Mouse (Mus musculus): ENCODE results near the gene Vmn1r1. TPM values are rescaled to one million over a fixed set of nuclear protein-coding genes. Genes with fewer than 3 reads are reported as not detected.

Vmn1r1 gene
- polyA plus RNA-seq, 1 experiment = not detected

DNA sequence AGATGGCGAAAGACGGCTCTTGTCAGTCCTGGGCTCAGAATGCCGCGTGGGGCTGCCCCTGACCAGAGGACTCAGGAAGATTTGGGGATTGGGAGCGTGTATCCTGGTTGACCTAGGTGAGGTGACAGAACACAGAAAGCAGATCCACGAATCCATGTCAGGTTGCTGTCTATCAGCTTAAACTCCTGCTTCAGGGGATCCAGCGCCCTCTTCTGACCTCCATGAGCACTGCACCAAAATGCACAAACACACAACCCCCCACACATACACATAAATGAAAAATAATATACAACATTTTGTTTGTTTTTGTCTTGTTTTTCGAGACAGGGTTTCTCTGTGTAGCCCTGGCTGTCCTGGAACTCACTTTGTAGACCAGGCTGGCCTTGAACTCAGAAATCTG, 26.1 kb downstream of the Vmn1r1 start:
- Histone ChIP-seq H3K27ac (ENCODE audit: insufficient read depth, low read depth, low read length) (no peak overlapping the region), H3K4me1 (ENCODE audit: control insufficient read depth, insufficient read depth, low read length) (no peaks in the 10 kb centered on the region), H3K4me3 (ENCODE audit: insufficient read depth, low read length) (no peak overlapping the region)
- TF ChIP-seq CTCF (IDR thresholded peaks at IDR 0.05; ENCODE audit: low read depth, low read length) = no peak
- no peak for TF ChIP-seq POLR2A (IDR thresholded peaks at IDR 0.05; ENCODE audit: borderline replicate concordance, low read depth, low read length)

DNA sequence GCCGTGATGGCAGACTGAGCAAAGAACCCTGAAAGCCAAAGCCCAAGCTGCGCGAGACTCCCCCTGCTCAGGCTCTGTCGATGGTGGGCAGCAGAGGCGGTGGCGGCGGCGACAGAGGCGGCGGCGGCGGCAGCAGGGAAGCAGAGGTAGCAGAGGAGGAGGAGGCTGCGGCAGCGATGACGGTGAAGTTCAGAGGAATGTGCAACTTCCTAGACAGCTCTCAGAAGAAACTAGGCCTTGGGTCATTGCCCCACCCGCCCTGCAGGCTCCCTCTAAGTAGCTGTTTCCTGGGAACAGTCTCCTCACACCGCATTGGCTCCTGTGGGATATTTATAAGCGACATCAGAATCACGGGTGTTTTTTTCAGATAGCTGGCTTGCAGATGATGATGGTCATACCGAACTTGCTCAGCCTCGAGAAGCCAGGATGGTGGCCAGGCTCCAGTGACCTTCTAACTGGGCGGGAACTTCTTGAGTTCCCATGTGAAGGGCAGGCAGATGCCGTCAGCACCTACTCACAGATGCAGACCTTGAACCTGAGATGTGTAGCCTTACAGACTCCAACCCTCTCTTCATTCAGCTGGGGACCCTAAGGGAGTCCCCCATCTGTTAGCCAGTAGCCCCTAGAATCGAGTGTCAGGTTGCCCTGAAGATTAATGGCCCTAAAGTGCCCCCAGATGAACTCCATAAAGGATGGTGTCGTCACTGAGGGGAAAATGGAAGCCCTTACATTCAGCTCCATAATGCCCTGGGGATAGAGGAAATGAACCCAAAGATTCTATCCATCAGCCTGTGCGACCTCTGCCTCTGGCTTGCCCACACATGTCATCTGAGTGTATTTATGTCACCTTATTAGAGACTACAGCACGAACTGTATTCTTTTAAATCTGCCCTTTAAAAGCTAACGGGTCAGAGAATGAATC, 26.8 kb downstream of the Vmn1r1 start:
- Histone ChIP-seq H3K4me1 (ENCODE audit: control insufficient read depth, insufficient read depth, low read length) (no peaks in the 10 kb centered on the region), H3K27ac (ENCODE audit: insufficient read depth, low read depth, low read length) (no peak overlapping the region), H3K4me3 (ENCODE audit: insufficient read depth, low read length) (no peak overlapping the region)
- TF ChIP-seq POLR2A (IDR thresholded peaks at IDR 0.05; ENCODE audit: borderline replicate concordance, low read depth, low read length) (no peak), CTCF (IDR thresholded peaks at IDR 0.05; ENCODE audit: low read depth, low read length) (no peak)

DNA sequence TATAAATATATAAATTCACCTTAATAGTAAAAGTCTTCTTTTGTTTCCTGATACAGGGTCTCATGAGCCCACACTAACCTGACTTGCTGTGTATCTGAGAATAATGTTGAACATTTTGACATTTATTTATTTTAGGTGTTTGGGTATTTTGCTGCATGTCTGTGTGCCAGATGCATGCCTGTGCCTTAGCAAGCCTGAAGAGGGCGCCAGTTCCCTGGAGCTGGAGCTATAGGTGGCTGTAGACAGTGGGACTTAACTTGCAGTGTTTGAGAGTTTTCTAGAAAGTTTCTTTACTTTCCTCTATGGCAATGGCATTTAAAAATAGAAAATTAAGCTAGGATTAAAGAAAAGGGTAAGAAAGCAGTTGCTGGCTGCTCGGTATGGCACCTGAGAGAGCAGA, 33.5 kb downstream of the Vmn1r1 start:
- TF ChIP-seq CTCF (IDR thresholded peaks at IDR 0.05; ENCODE audit: low read depth, low read length) (peak; percentile 69), POLR2A (IDR thresholded peaks at IDR 0.05; ENCODE audit: borderline replicate concordance, low read depth, low read length) (no peak)
- Histone ChIP-seq H3K4me3 (ENCODE audit: insufficient read depth, low read length) (no peak overlapping the region), H3K27ac (ENCODE audit: insufficient read depth, low read depth, low read length) (no peak overlapping the region), H3K4me1 (ENCODE audit: control insufficient read depth, insufficient read depth, low read length) (peaks cover 3% of the 10 kb centered on the region; the same call in 1 of the 2 replicates)

DNA sequence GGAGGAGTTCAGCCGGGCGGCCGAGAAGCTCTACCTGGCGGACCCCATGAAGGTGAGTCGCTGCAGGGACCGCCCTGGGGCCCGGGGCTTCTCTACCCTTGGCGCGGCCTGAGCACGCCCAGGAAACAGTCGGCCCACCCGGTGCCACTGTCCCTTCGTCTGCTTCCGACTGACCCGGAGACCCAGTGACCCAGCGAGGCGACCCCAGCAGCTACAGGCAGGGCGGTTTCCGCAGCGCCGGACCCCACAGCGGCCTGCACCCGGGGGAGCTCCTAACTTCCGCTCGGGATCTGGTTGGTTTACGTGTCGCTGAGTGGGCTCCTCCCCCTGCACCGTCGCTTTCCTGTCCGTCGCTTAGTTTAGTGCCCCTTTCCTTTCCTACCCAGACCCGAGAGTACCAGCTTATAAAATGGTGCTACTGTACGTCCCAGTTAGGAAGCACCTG, 39.3 kb downstream of the Vmn1r1 start:
- H3K4me1 ChIP-seq (ENCODE audit: control insufficient read depth, insufficient read depth, low read length) = peaks cover 4% of the 10 kb centered on the region; the same call in 1 of the 2 replicates
- peak overlapping the region; percentile 42 for H3K27ac ChIP-seq (ENCODE audit: insufficient read depth, low read depth, low read length)
- TF ChIP-seq POLR2A (IDR thresholded peaks at IDR 0.05; ENCODE audit: borderline replicate concordance, low read depth, low read length) (no peak), CTCF (IDR thresholded peaks at IDR 0.05; ENCODE audit: low read depth, low read length) (no peak)

DNA sequence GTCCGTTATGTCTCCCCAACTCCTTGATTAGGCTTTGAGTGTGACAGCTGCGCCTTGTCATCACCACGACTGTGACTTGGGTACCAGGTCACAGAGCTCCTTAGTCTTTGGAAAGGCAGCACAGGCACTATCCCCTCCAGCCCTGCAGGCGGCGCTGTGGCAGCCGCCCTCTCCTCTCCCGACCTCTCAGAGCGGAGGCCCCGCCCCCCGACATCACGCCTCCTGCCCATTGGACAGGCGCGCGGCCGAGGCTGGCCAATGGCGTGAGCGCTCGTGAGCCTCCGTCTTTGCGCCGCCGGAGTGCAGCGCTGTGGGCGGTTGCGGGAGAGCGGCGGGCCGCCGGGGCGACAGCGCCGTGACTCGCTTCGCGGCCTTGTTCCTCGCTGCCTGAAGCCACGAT, 39.8 kb downstream of the Vmn1r1 start, which contains the start of gene Srp9:
TSS of gene Srp9 (plus strand) at position 232 of the 400 bp plus-strand sequence.
- Histone ChIP-seq H3K27ac (ENCODE audit: insufficient read depth, low read depth, low read length) (peak within 1 kb of the TSS; percentile 42), H3K4me3 (ENCODE audit: insufficient read depth, low read length) (peak within 1 kb of the TSS; percentile 85), H3K4me1 (ENCODE audit: control insufficient read depth, insufficient read depth, low read length) (peaks cover 4% of the 10 kb centered on the region; the same call in 1 of the 2 replicates)
- TF ChIP-seq CTCF (IDR thresholded peaks at IDR 0.05; ENCODE audit: low read depth, low read length) = peak; percentile 56
- no peak for TF ChIP-seq POLR2A (IDR thresholded peaks at IDR 0.05; ENCODE audit: borderline replicate concordance, low read depth, low read length)

More for the DNA sequence above, 39.3 kb downstream of the Vmn1r1 start:
- peak overlapping the region; percentile 85 for H3K4me3 ChIP-seq (ENCODE audit: insufficient read depth, low read length)

DNA sequence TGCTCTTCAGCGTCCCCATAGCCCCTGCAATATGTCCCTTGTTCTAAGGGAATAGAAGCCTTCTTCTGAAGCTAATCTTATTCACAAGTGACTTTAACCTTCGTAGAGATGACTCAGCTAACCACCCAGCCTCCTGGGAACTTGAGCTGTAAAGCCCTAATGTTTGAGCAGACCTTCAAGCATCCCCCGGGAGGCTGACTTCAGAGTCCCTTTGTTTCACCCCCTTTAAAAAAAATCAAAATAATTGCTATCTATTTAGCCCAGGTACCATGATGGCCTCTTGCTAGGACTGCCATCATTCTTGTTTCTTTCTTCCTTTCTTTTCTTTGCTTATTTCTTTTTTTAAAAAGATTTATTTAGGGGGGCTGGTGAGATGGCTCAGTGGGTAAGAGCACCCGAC, 41.9 kb downstream of the Vmn1r1 start:
- TF ChIP-seq POLR2A (IDR thresholded peaks at IDR 0.05; ENCODE audit: borderline replicate concordance, low read depth, low read length) (no peak), CTCF (IDR thresholded peaks at IDR 0.05; ENCODE audit: low read depth, low read length) (no peak)
- peaks cover 4% of the 10 kb centered on the region; the same call in 1 of the 2 replicates for H3K4me1 ChIP-seq (ENCODE audit: control insufficient read depth, insufficient read depth, low read length)
- no peak overlapping the region for H3K4me3 ChIP-seq (ENCODE audit: insufficient read depth, low read length)
- H3K27ac ChIP-seq (ENCODE audit: insufficient read depth, low read depth, low read length) = no peak overlapping the region

DNA sequence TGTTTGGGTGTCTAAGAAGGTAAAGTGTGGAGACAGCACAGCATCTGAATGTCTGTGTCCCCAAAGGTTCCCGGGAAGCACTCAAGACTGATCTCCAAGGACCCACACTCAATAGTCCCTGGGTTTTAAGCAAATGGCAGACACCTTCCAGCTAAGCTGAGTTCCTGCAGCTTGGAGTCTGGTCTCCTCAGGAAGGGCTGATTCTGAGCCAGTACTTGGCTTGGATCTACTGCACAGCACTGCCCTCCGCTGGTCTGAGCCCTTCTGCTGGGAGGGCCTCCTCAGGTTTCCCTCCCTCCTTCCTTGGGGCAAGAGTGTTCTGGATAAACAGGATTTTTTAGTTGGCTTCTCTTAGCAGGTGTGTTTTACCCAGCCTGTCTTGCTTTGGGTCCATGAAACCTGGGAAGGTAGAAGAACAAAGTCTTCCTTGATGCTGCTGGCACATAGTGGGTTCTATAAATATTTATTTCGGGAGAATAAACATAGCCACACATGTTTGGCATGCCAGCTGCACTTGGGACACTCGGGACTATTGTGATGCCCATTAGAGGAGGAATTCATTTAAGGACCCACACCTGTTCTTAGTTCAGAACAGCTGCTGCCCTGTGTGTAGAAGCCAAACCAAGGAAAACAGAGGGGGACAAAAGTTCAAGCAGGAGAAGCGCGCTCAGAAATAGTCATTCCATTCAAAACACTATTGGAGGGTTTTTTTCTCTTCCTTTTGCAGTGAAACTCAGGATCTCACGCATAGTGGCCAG, 48.5 kb downstream of the Vmn1r1 start:
- Histone ChIP-seq H3K4me1 (ENCODE audit: control insufficient read depth, insufficient read depth, low read length) (no peaks in the 10 kb centered on the region), H3K4me3 (ENCODE audit: insufficient read depth, low read length) (no peak overlapping the region), H3K27ac (ENCODE audit: insufficient read depth, low read depth, low read length) (no peak overlapping the region)
- no peak for TF ChIP-seq CTCF (IDR thresholded peaks at IDR 0.05; ENCODE audit: low read depth, low read length)
- TF ChIP-seq POLR2A (IDR thresholded peaks at IDR 0.05; ENCODE audit: borderline replicate concordance, low read depth, low read length) = no peak

DNA sequence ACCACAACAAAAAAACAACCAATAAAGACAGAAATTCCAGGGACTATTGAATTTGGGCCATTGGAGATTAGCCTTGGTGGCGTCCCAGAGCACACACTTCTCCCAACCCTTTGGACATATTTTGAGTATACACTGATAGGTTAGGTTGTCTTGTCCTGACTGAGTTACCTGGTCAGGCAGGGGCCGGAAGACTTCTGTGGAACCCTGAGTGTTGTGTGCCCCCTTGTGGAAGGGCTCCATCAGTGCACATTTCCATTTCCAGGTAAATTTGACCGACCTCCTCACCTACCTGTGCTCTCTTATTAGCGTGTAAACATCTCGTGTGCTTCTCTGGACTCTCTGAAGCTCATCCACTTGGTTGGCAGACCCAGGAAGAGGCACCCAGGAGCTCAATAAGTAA, 49.1 kb downstream of the Vmn1r1 start:
- TF ChIP-seq CTCF (IDR thresholded peaks at IDR 0.05; ENCODE audit: low read depth, low read length) (peak; percentile 84), POLR2A (IDR thresholded peaks at IDR 0.05; ENCODE audit: borderline replicate concordance, low read depth, low read length) (no peak)
- no peak overlapping the region for H3K27ac ChIP-seq (ENCODE audit: insufficient read depth, low read depth, low read length)

DNA sequence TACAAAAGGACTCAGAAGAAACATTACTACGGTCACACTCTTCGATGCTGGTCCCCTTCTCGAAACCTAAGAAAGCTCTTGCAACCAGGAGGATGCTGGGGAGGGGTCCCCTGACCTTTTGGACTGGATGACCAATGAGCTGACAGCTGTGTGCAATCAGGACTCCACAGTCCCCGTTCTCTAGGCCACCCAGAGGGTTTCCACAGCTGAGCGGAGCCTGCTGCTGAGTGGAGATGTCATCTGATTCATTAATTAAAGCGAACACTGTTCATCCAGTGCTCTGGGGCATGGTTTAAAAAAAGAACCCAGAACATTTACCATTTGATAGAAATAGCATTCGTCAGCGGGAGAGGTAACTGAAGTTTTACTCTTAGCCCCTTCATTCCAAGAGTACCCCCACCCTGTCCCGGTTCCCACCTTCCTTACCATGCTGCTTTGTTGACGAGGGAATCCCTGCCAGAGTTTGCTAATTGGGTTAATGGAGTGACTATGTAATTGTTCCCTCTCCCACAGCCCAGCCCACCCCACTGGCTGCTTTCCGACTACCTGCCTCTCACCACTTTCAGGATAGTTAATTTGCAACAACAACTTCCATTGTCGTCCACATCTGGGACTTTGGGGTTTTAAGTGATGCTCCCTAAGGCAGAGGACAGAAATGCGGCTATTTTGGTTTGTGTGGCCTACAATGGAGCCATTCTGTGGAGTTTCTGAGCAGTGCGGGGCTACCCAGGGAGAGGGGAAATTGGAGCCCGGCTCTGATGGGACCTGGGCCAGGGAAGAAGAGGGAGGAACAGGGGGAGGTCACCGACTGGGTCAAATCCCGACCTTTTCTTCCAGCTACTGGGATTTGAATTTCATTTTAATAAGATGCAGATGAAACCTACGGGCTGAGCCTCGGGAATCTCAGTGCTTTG, 50.4 kb downstream of the Vmn1r1 start:
- Histone ChIP-seq H3K27ac (ENCODE audit: insufficient read depth, low read depth, low read length) (no peak overlapping the region), H3K4me1 (ENCODE audit: control insufficient read depth, insufficient read depth, low read length) (peaks cover 11% of the 10 kb centered on the region), H3K4me3 (ENCODE audit: insufficient read depth, low read length) (no peak overlapping the region)
- TF ChIP-seq POLR2A (IDR thresholded peaks at IDR 0.05; ENCODE audit: borderline replicate concordance, low read depth, low read length) = no peak
- no peak for TF ChIP-seq CTCF (IDR thresholded peaks at IDR 0.05; ENCODE audit: low read depth, low read length)

More for the DNA sequence above, 49.1 kb downstream of the Vmn1r1 start:
- Histone ChIP-seq H3K4me1 (ENCODE audit: control insufficient read depth, insufficient read depth, low read length) (no peaks in the 10 kb centered on the region; the same call in 1 of the 2 replicates), H3K4me3 (ENCODE audit: insufficient read depth, low read length) (no peak overlapping the region)
